Mouse (Mus musculus): Measurements from ENCODE around the gene Pcna. TPM values are rescaled to one million over a fixed set of nuclear protein-coding genes. Genes with fewer than 3 reads are reported as not detected.

Pcna gene
- polyA plus RNA-seq, 1 experiment from 2014 or later: 120 TPM

GRCm38 (mm10) chr2:132233985-132234765 is 18.9 kb downstream of the Pcna start:
- ChIA-PET CTCF (interaction anchor here (1.4 kb wide), 1 partner anchor 13 kb away, joined by 4 read pairs; no protein-coding TSS in a partner anchor), POLR2A (no interaction called here)
- no peaks in the 10 kb centered on the region for H3K27me3 ChIP-seq
- ATAC-seq: no peak
- in situ Hi-C loops (cut with MboI; ENCODE audit: low pct_unique_long_range_greater_than_20kb): no loop called here
- TF ChIP-seq CTCF (IDR thresholded peaks at IDR 0.05): no peak
- no peak for DNase-seq (ENCODE audit: low read depth, low spot score)

GRCm38 (mm10) chr2:132232413-132232945 is 20.6 kb downstream of the Pcna start:
- DNase-seq (ENCODE audit: low read depth, low spot score) (no peak), ATAC-seq (no peak)
- in situ Hi-C loops (cut with MboI; ENCODE audit: low pct_unique_long_range_greater_than_20kb): no loop called here
- ChIA-PET CTCF (no interaction called here), POLR2A (no interaction called here)
- no peaks in the 10 kb centered on the region for H3K27me3 ChIP-seq
- TF ChIP-seq CTCF (IDR thresholded peaks at IDR 0.05): no peak

GRCm38 (mm10) chr2:132224359-132224758 is 28.8 kb downstream of the Pcna start:
- no peaks in the 10 kb centered on the region for H3K27me3 ChIP-seq
- in situ Hi-C loops (cut with MboI; ENCODE audit: low pct_unique_long_range_greater_than_20kb): loop anchor here (5.0 kb wide), 1 partner anchor 77 kb away; the partner anchor contains the start of gene Slc23a2
- no peak for DNase-seq (ENCODE audit: low read depth, low spot score)
- ChIA-PET POLR2A (no interaction called here), CTCF (interaction anchor here (0.9 kb wide), 1 partner anchor 16 kb away, joined by 3 read pairs; no protein-coding TSS in a partner anchor)
- TF ChIP-seq CTCF (IDR thresholded peaks at IDR 0.05): no peak
- no peak for ATAC-seq

- CTCF ChIA-PET: interaction anchor here (1.0 to 1.6 kb wide), 3 partner anchors 13 to 19 kb away, joined by 3 to 4 read pairs (median 3); no protein-coding TSS in a partner anchor
- in situ Hi-C loops (cut with MboI; ENCODE audit: low pct_unique_long_range_greater_than_20kb): loop anchor here (5.0 kb wide), 1 partner anchor 74 kb away; the partner anchor contains the start of gene Slc23a2
- DNase-seq (ENCODE audit: low read depth, low spot score) (no peak), ATAC-seq (no peak)
- POLR2A ChIA-PET: interaction anchor here (0.6 kb wide), 1 partner anchor 24 kb away, joined by 3 read pairs; no protein-coding TSS in a partner anchor
- H3K27me3 ChIP-seq: no peaks in the 10 kb centered on the region
- TF ChIP-seq CTCF (IDR thresholded peaks at IDR 0.05): no peak
Measured at GRCm38 (mm10) chr2:132221611-132222073, 31.5 kb downstream of the Pcna start.

- no peaks in the 10 kb centered on the region for H3K27me3 ChIP-seq
- ChIA-PET CTCF (no interaction called here), POLR2A (no interaction called here)
- in situ Hi-C loops (cut with MboI; ENCODE audit: low pct_unique_long_range_greater_than_20kb): no loop called here
- ATAC-seq: peak; percentile 97
- DNase-seq (ENCODE audit: low read depth, low spot score): peak; percentile 65
- TF ChIP-seq CTCF (IDR thresholded peaks at IDR 0.05): no peak
Measured at GRCm38 (mm10) chr2:132211995-132212656, 41.0 kb downstream of the Pcna start.

GRCm38 (mm10) chr2:132210806-132211312 is 42.3 kb downstream of the Pcna start:
- ATAC-seq (no peak), DNase-seq (ENCODE audit: low read depth, low spot score) (no peak)
- ChIA-PET CTCF (no interaction called here), POLR2A (interaction anchor here (0.6 to 0.7 kb wide), 2 partner anchors 94 to 223 kb away, joined by 4 to 6 read pairs; no protein-coding TSS in a partner anchor)
- H3K27me3 ChIP-seq: no peaks in the 10 kb centered on the region
- no peak for TF ChIP-seq CTCF (IDR thresholded peaks at IDR 0.05)
- in situ Hi-C loops (cut with MboI; ENCODE audit: low pct_unique_long_range_greater_than_20kb): no loop called here

- in situ Hi-C loops (cut with MboI; ENCODE audit: low pct_unique_long_range_greater_than_20kb): no loop called here
- TF ChIP-seq CTCF (IDR thresholded peaks at IDR 0.05): no peak
Measured at GRCm38 (mm10) chr2:132208246-132208881, 44.8 kb downstream of the Pcna start.

GRCm38 (mm10) chr2:132206316-132206881 is 46.7 kb downstream of the Pcna start:
- in situ Hi-C loops (cut with MboI; ENCODE audit: low pct_unique_long_range_greater_than_20kb): no loop called here
- ATAC-seq: no peak
- no peak for TF ChIP-seq CTCF (IDR thresholded peaks at IDR 0.05)

More at GRCm38 (mm10) chr2:132208246-132208881, 44.8 kb downstream of the Pcna start:
- DNase-seq (ENCODE audit: low read depth, low spot score) (no peak), ATAC-seq (no peak)
- ChIA-PET POLR2A (no interaction called here), CTCF (interaction anchor here (0.8 kb wide), 1 partner anchor 17 kb away, joined by 3 read pairs; no protein-coding TSS in a partner anchor)
- H3K27me3 ChIP-seq: no peaks in the 10 kb centered on the region

GRCm38 (mm10) chr2:132205549-132205948 is 47.6 kb downstream of the Pcna start:
- ChIA-PET POLR2A (no interaction called here), CTCF (no interaction called here)
- DNase-seq (ENCODE audit: low read depth, low spot score) (no peak), ATAC-seq (no peak)
- no peaks in the 10 kb centered on the region for H3K27me3 ChIP-seq
- in situ Hi-C loops (cut with MboI; ENCODE audit: low pct_unique_long_range_greater_than_20kb): no loop called here
- TF ChIP-seq CTCF (IDR thresholded peaks at IDR 0.05): no peak

More at GRCm38 (mm10) chr2:132206316-132206881, 46.7 kb downstream of the Pcna start:
- CTCF ChIA-PET: no interaction called here
- H3K27me3 ChIP-seq: no peaks in the 10 kb centered on the region
- DNase-seq (ENCODE audit: low read depth, low spot score): no peak
- POLR2A ChIA-PET: no interaction called here

- ATAC-seq (no peak), DNase-seq (ENCODE audit: low read depth, low spot score) (no peak)
- no peaks in the 10 kb centered on the region for H3K27me3 ChIP-seq
- TF ChIP-seq CTCF (IDR thresholded peaks at IDR 0.05): peak; percentile 19
- in situ Hi-C loops (cut with MboI; ENCODE audit: low pct_unique_long_range_greater_than_20kb): no loop called here
- CTCF ChIA-PET: no interaction called here
- POLR2A ChIA-PET: interaction anchor here (1.0 kb wide), 1 partner anchor 40 kb away, joined by 4 read pairs; no protein-coding TSS in a partner anchor
Measured at GRCm38 (mm10) chr2:132203773-132204172, 49.3 kb downstream of the Pcna start.

All from Patski (cell line).